Mouse (Mus musculus) C2C12 (cell line): ENCODE measurements around the gene Fryl. TPM values are rescaled to one million over a fixed set of nuclear protein-coding genes. Genes with fewer than 3 reads are reported as not detected.

Source experiments
- H3K27me3 ChIP-seq: one replicate; pipeline ENCODE4 v1.6.1; 2011; ENCODE audit not compliant: control insufficient read depth, insufficient read depth, insufficient read length
- H3K36me3 ChIP-seq: one replicate; pipeline ENCODE4 v1.6.1; 2011; ENCODE audit not compliant: control insufficient read depth, insufficient read depth
- H3K4me3 ChIP-seq: one replicate; pipeline ENCODE4 v1.5.1; 2011; ENCODE audit warnings: mild to moderate bottlenecking, control low read depth; ENCODE audit not compliant: poor library complexity, insufficient read depth, severe bottlenecking
- H3K79me2 ChIP-seq: one replicate; pipeline ENCODE4 v1.6.1; 2011; ENCODE audit not compliant: control insufficient read depth, insufficient read depth
- H3K79me3 ChIP-seq: one replicate; pipeline ENCODE4 v1.6.1; 2011; ENCODE audit warnings: low read depth, control low read depth
- H3ac ChIP-seq: one replicate; pipeline ENCODE3; 2011; ENCODE audit warnings: low read depth; ENCODE audit not compliant: control insufficient read depth, insufficient read length
- CEBPB ChIP-seq: IDR thresholded peaks from one replicate; pipeline ENCODE4 v1.6.1; 2011; ENCODE audit warnings: low read depth, mild to moderate bottlenecking, control low read depth, moderate library complexity
- CTCF ChIP-seq: IDR thresholded peaks from one replicate; pipeline ENCODE4 v1.5.1; 2011; ENCODE audit not compliant: control insufficient read depth, insufficient read depth, insufficient read length
- FOSL1 ChIP-seq: IDR thresholded peaks from one replicate; pipeline ENCODE4 v1.8.0; 2011; ENCODE audit warnings: mild to moderate bottlenecking, low read length; ENCODE audit not compliant: poor library complexity, insufficient read depth, severe bottlenecking
- MAX ChIP-seq: IDR thresholded peaks from one replicate; pipeline ENCODE4 v1.6.1; 2011; ENCODE audit warnings: mild to moderate bottlenecking, control low read depth
- MYOD1 ChIP-seq: IDR thresholded peaks from one replicate; pipeline ENCODE4 v1.6.1; 2011; ENCODE audit warnings: low read depth; ENCODE audit not compliant: control insufficient read depth, insufficient read length
- MYOG ChIP-seq: IDR thresholded peaks from one replicate; pipeline ENCODE4 v1.6.1; 2011; ENCODE audit not compliant: control insufficient read depth, insufficient read length; ENCODE audit errors: extremely low read depth
- USF1 ChIP-seq: IDR thresholded peaks from one replicate; pipeline ENCODE4 v1.6.1; 2011; ENCODE audit warnings: low read depth, mild to moderate bottlenecking, control low read depth, moderate library complexity
- polyA plus RNA-seq: library from polyadenylated mRNA; unstranded; fragments of >200 nt; fragmentation: generic; extraction: Trizol; gene quantifications from one replicate; pipeline ENCODE4 v1.2.1, GENCODE M21; 2012; ENCODE audit warnings: missing spikeins

Gene Fryl
- polyA plus RNA-seq, 1 experiment = 13.2 TPM

DNA sequence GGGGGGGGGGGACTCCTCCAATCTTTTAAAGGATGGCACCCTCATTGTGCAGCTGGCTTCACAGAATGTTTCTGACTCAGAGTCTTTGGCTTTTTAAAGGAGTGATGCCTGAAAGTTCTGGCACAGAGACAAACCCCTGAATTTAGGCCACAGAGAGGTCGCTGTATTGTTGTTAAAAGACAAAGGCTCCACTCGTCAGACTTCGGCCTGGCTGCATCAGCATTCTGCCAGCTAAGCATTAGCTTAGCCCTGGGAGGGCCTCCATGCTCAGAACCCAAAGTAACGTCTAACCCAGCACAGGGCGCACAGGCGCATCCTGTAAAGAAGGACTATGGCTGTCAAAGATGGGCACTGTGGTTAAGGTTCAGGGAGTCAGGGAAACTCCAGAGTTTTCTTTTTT is 92.4 kb downstream of the Fryl start:
- Histone ChIP-seq H3K36me3 (no peaks in the 10 kb centered on the region), H3K79me3 (no peaks in the 10 kb centered on the region), H3ac (no peak overlapping the region), H3K4me3 (no peak overlapping the region), H3K27me3 (no peaks in the 10 kb centered on the region), H3K79me2 (peaks cover 14% of the 10 kb centered on the region)
- TF ChIP-seq MAX = no peak

DNA sequence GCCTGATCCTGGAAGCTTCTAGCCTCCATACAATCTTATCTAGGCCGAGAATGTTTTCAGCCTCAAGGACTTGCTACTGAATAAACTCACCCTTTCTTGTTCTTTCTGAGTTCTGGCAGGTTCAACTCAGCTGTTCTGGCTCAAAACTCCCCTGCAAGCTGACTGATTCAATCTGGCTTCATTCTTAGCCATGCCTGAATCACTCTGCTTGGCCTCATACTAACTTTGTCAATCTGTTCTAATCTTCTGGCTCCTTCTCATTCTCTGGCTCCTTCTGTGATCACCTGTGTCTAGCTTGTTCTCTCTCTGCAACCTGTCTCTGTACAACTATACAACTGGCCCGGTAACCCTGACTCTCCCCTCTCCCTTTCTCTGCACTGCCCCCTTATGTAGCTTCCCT is 93.9 kb downstream of the Fryl start:
- H3K27me3 ChIP-seq = no peaks in the 10 kb centered on the region
- H3K79me3 ChIP-seq = peaks cover 2% of the 10 kb centered on the region
- H3K79me2 ChIP-seq = peaks cover 11% of the 10 kb centered on the region
- H3K36me3 ChIP-seq = no peaks in the 10 kb centered on the region
- H3K4me3 ChIP-seq = no peak overlapping the region
- TF ChIP-seq MYOG = no peak
- TF ChIP-seq USF1 = no peak
- TF ChIP-seq MYOD1 = no peak
- no peak for TF ChIP-seq FOSL1
- TF ChIP-seq CEBPB = no peak
- TF ChIP-seq MAX = no peak
- no peak for TF ChIP-seq CTCF
- H3ac ChIP-seq = no peak overlapping the region

DNA sequence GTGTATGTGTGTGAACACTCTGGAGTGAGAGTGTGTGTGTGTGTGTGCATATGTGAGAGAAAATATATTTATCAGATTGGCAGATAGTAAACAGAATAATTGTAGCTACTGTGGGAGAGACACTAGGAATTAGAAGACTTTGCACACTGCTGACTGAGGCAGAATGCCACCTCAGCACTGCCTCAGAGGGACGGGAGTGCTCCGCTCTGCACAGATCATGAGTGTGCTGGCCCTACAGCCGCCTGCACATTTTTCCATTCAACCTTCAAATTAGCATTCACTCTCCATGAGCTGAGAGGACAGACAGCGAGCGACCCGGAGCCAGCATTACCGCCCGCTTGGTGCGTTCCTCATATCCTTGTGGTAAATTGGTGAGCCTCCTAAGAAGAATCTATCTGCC is 96.0 kb downstream of the Fryl start:
- Histone ChIP-seq H3K79me2 (peaks cover 1% of the 10 kb centered on the region), H3K27me3 (no peaks in the 10 kb centered on the region), H3K79me3 (peaks cover 2% of the 10 kb centered on the region), H3ac (no peak overlapping the region), H3K4me3 (no peak overlapping the region), H3K36me3 (no peaks in the 10 kb centered on the region)
- TF ChIP-seq MAX = no peak
- TF ChIP-seq MYOG = no peak
- TF ChIP-seq FOSL1 = no peak
- TF ChIP-seq USF1 = no peak
- TF ChIP-seq CEBPB = no peak
- no peak for TF ChIP-seq MYOD1
- no peak for TF ChIP-seq CTCF

DNA sequence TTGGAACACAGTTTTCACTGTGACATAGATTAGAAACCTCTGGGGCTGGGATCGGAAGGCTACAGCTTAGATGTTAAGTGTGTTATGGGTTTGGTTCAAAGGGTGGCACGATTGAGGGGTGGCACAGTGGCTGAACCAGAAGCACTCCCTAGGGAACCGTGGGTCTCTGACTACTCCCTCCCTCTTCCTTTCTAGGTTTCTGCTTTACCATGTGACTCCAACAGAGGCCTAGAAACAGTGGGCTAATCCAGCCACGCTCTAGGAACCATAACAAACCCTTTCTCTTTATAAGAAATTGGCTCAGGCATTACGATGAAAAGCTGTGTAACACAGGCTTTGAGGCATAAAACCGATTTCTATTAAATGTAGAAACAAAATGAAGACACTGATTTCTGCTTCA is 98.9 kb downstream of the Fryl start:
- Histone ChIP-seq H3K27me3 (no peaks in the 10 kb centered on the region), H3K36me3 (no peaks in the 10 kb centered on the region), H3ac (no peak overlapping the region), H3K4me3 (no peak overlapping the region), H3K79me3 (peaks cover 2% of the 10 kb centered on the region), H3K79me2 (no peaks in the 10 kb centered on the region)
- TF ChIP-seq CTCF = no peak
- TF ChIP-seq MAX = no peak
- no peak for TF ChIP-seq CEBPB
- no peak for TF ChIP-seq USF1
- TF ChIP-seq MYOG = no peak
- no peak for TF ChIP-seq FOSL1
- TF ChIP-seq MYOD1 = no peak

DNA sequence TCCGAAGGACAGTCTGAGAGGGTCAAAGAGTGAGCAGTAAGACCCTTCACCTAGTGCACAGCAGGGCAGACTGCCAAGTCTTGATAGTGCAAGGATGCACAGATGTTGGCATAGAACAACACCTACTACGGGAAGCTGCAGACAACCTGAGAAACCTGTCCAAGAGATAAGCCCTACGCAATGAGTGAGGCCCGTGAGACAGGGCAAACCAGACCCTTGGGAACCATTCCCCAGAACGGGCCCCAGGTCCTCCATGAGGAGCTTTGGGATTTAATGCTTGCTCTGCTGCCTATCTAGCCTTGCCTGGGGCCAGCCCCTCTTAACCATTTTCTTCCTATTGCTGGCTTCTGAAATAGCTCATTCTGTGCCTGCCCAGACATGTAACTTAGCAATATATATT is 99.4 kb downstream of the Fryl start:
- peaks cover 2% of the 10 kb centered on the region for H3K79me3 ChIP-seq
- no peak overlapping the region for H3ac ChIP-seq
- no peaks in the 10 kb centered on the region for H3K27me3 ChIP-seq
- H3K79me2 ChIP-seq = no peaks in the 10 kb centered on the region
- no peaks in the 10 kb centered on the region for H3K36me3 ChIP-seq
- H3K4me3 ChIP-seq = no peak overlapping the region
- TF ChIP-seq MAX = no peak
- no peak for TF ChIP-seq FOSL1
- no peak for TF ChIP-seq CEBPB
- TF ChIP-seq USF1 = no peak
- no peak for TF ChIP-seq MYOG
- TF ChIP-seq MYOD1 = no peak
- TF ChIP-seq CTCF = no peak

DNA sequence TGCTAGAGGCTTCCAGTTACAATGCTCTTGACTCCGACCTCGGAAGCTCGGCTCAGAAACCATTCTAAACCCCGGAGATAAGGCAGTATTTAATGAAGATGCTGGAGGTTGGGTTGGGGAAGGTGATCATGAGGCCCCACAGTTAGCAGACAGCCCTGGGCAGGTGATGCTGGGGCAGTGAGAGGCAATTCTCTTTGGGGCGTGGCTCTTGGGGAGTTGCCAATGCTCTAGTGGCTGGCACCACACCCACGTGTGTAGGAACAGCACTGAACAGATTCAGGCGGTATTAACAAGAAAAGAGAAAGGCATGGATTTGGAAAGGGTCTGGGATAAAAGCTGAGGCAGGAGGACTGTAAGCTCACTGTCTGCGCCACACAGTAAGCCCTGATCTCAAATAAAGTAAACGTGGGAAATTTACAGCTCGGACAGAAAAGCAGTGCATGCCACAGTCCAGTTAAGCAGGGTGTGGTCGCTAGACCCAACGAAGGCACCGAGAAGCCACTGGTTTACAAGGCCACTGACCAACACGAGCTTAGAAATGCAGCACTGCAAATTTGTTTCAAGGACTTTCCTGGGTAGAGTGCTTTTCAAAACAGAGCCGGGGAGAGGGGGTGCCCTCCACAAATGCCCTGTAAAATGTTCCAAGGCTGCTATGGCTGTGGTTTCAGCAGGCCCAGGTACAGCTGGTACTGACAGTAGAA is 100.0 kb downstream of the Fryl start:
- H3K27me3 ChIP-seq = no peaks in the 10 kb centered on the region
- H3K79me3 ChIP-seq = peaks cover 2% of the 10 kb centered on the region
- H3K79me2 ChIP-seq = no peaks in the 10 kb centered on the region
- TF ChIP-seq MYOG (no peak), CTCF (no peak), MAX (no peak), MYOD1 (no peak), CEBPB (no peak), FOSL1 (no peak), USF1 (no peak)
- no peak overlapping the region for H3K4me3 ChIP-seq
- no peak overlapping the region for H3ac ChIP-seq
- no peaks in the 10 kb centered on the region for H3K36me3 ChIP-seq
